Mouse (Mus musculus) forebrain, embryonic 14.5 days (tissue): ENCODE measurements at regions not wholly inside any gene's neighbourhood (a gene's known extent, or its start where the extent isn't known, plus 50 kb on each side); places are given as distances from the start of the nearest gene placed in this dataset.
A peak's percentile ranks its signal among the peaks of the same experiment; 100 is the strongest.

Experiments
- ATAC-seq: fragments of 200-750 bp; cut with Nextera tagmentation; 2 replicates; pipeline ENCODE4 v1.8.0; 2017; ENCODE audit warnings: mild to moderate bottlenecking, moderate library complexity
- DNase-seq: peaks from one replicate; pipeline ENCODE4 v3.0.0-alpha.2; 2015; ENCODE audit warnings: low spot score
- H3K27ac ChIP-seq: fragments of 300-500 bp; sonication (generic); 2 replicates; pipeline ENCODE4 v1.5.1; 2014; ENCODE audit warnings: low read depth, mild to moderate bottlenecking, control low read depth, low read length, moderate library complexity
- H3K27me3 ChIP-seq: fragments of 300-500 bp; sonication (generic); replicated peaks from 2 replicates; pipeline ENCODE4 v1.6.1; 2014; ENCODE audit warnings: low read length, control low read depth, mixed read lengths; ENCODE audit not compliant: control insufficient read depth, insufficient read depth
- H3K36me3 ChIP-seq: fragments of 300-500 bp; sonication (generic); 2 replicates; pipeline ENCODE4 v1.6.1; 2014; ENCODE audit warnings: low read length, control low read depth; ENCODE audit not compliant: control insufficient read depth, insufficient read depth
- H3K4me1 ChIP-seq: fragments of 300-500 bp; sonication (generic); 2 replicates; pipeline ENCODE4 v1.6.1; 2014; ENCODE audit warnings: antibody characterized with exemption, low read length, control low read depth; ENCODE audit not compliant: control insufficient read depth, insufficient read depth
- H3K4me2 ChIP-seq: fragments of 300-500 bp; sonication (generic); 2 replicates; pipeline ENCODE4 v1.6.1; 2014; ENCODE audit warnings: mild to moderate bottlenecking, control low read depth, low read length
- H3K4me3 ChIP-seq: fragments of 300-500 bp; sonication (generic); 2 replicates; pipeline ENCODE4 v1.5.1; 2014; ENCODE audit warnings: low read depth, low read length, control low read depth
- H3K9ac ChIP-seq: fragments of 300-500 bp; sonication (generic); 2 replicates; pipeline ENCODE4 v1.6.1; 2014; ENCODE audit warnings: mild to moderate bottlenecking, low read length, control low read depth, moderate library complexity
- H3K9me3 ChIP-seq: fragments of 300-500 bp; sonication (generic); replicated peaks from 2 replicates; pipeline ENCODE4 v1.6.1; 2016; ENCODE audit warnings: low read length, control low read depth, mixed read lengths; ENCODE audit not compliant: control insufficient read depth
- WGBS: fragments of 180-500 bp; shearing (Covaris S2); extraction: QIAGEN DNeasy Blood & Tissue Kit; methylation state at CpG from one replicate; pipeline ENCODE4 v1.1.7; 2014; 5-methylcytosine and 5-hydroxymethylcytosine counted together

DNA sequence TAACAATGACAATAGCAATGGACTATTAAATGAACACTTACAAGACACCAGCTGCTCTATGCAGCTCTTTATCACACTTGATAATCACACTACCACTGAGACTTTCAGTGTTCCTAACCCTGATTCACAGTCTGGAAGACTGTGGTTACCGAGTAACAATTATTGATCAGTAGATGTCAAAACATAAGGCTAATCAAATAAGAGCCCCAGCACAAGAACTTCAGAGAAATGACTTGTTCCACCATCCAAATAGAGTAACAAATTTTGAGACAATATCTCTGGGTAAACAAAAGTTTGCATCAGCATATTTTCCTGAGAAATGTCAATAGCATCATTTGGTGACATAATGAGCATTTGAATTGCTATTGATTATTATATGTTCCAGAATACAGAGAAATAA lies 118.3 kb upstream of the Ccdc85a start:
- DNase-seq, result no peak
- 79% methylated on average over 1 of the region's 1 CpGs for WGBS

DNA sequence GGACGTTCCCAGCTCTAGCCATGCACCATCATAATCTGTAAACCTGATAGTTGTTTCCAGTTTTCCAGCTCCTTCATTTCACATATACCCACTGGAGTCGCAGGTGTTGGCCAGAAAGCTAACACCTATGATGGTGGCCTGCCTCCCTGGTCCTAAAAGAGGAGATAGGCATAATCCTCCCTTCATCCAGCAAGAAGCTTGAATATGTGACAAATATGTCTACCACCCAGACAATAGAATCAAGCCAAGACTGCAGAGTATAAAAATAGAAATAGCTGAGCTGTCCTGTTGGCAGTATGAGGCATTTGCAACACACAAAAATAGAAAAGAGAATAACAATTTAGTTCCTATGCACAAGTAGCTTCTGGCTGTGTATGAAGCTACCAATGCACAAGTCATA lies 117.3 kb upstream of the Ccdc85a start:
- ATAC-seq, result no peak

More for the DNA sequence above, 118.3 kb upstream of the Ccdc85a start:
- H3K9ac ChIP-seq, result no peak overlapping the region
- H3K4me2 ChIP-seq, result no peak overlapping the region
- H3K36me3 ChIP-seq, result no peaks in the 10 kb centered on the region
- 0 out of 2 replicates have a peak, but pooled peaks cover 3% of the 10 kb centered on the region for H3K4me1 ChIP-seq
- no peak for ATAC-seq
- H3K27me3 ChIP-seq, result no peaks in the 10 kb centered on the region
- no peak overlapping the region for H3K4me3 ChIP-seq
- H3K9me3 ChIP-seq, result no peaks in the 10 kb centered on the region
- H3K27ac ChIP-seq, result no peak overlapping the region

DNA sequence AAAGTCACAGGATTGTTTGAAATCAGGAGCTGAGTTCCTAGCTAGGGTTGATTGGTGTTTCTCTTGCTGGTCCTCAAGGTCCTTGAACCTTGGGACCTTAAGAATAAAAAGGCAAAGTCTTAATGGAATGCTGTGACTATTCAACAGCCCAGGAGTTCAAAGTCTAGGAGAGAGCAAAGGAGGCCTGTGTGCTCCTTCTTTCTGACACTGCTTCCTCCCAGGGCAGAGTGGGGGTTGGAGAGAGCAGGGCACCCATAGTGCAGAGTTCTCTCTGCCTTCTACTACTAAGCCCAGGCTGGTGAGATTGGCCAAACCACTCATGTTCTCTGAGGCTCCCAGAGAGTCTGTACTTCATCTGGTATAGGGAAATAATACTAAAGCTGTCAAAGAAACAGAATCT lies 115.6 kb upstream of the Ccdc85a start:
- Histone ChIP-seq H3K9me3 (no peaks in the 10 kb centered on the region), H3K4me2 (no peak overlapping the region), H3K27ac (no peak overlapping the region), H3K36me3 (no peaks in the 10 kb centered on the region), H3K27me3 (no peaks in the 10 kb centered on the region), H3K4me3 (no peak overlapping the region), H3K4me1 (0 out of 2 replicates have a peak, but pooled peaks cover 3% of the 10 kb centered on the region), H3K9ac (no peak overlapping the region)
- DNase-seq (no peak), ATAC-seq (no peak)

More for the DNA sequence above, 117.3 kb upstream of the Ccdc85a start:
- H3K4me3 ChIP-seq, result no peak overlapping the region
- no peaks in the 10 kb centered on the region for H3K36me3 ChIP-seq
- H3K27me3 ChIP-seq, result no peaks in the 10 kb centered on the region
- H3K9ac ChIP-seq, result no peak overlapping the region
- H3K4me1 ChIP-seq, result 0 out of 2 replicates have a peak, but pooled peaks cover 3% of the 10 kb centered on the region
- no peaks in the 10 kb centered on the region for H3K9me3 ChIP-seq
- 91% methylated on average over 2 of the region's 2 CpGs for WGBS
- no peak overlapping the region for H3K27ac ChIP-seq
- DNase-seq, result no peak
- no peak overlapping the region for H3K4me2 ChIP-seq

DNA sequence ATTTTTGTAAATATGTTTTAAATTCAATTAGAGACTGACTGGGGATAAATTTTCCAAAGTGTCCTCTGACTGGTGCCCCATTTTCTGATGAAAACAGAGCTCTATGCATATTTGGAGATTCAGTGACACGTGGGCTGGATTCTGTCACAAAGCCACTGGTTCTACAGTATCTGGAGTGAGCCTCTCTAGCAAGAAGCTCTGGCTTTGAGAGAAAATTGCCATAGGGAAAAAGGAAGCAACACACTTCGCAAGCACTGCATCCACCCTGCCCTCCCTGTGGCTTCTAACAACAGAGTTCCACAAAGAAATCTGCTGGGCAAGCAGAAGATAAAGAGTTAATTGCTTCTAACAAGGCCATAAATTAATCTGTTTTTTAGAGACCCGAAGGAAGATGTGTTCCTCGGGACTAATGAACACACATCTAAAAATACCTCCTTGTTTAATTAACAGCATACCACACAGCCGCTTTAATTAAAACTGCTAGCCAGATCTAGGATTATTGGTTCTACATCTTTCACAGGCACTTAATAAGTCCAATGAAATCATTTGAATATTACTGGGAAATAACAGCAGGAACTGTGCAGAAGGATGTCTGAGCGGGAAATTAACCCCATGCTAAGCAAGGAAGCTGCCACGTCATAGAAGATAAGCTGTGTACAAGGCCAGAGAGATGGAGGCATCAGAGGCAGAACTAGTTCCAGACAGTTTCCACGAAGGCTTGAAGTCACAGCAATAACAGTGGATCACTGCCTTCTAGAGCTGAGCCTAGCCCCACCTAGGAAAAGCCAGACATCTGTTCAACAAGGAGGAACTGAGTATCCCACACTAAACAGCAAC lies 113.7 kb upstream of the Ccdc85a start:
- peak; percentile 72 for ATAC-seq
- H3K36me3 ChIP-seq, result no peaks in the 10 kb centered on the region
- H3K27me3 ChIP-seq, result no peaks in the 10 kb centered on the region
- H3K4me2 ChIP-seq, result 0 out of 2 replicates have a peak overlapping the region, but pooled peaks have one; percentile 7
- no peak overlapping the region for H3K9ac ChIP-seq
- no peak overlapping the region for H3K4me3 ChIP-seq
- H3K27ac ChIP-seq, result peak overlapping the region; percentile 39; the same call in 1 of the 2 replicates
- no peaks in the 10 kb centered on the region for H3K9me3 ChIP-seq
- 9% methylated on average over 8 of the region's 8 CpGs for WGBS
- peaks cover 7% of the 10 kb centered on the region; the same call in 1 of the 2 replicates for H3K4me1 ChIP-seq
- peak; percentile 69 for DNase-seq

DNA sequence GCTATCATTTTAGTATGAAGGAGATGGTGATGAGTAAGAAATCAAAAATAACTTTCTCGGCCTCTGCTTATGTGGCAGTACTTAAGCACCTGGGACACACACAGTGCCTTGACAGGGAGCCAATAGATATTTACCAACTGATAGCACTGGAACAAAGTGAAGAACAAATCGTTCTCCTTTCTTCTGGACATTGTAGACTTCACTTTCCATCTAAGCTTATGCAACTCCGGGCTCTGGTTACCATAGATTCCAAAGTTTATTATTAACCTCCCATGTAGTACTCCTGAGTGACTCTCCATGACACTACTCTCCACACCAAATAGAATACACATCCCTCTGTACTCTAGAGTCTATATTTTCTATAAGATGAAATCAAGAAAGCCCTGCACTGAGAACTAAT lies 110.9 kb upstream of the Ccdc85a start:
- H3K4me2 ChIP-seq, result no peak overlapping the region
- H3K27ac ChIP-seq, result no peak overlapping the region
- H3K27me3 ChIP-seq, result no peaks in the 10 kb centered on the region
- DNase-seq (no peak), ATAC-seq (no peak)
- WGBS, result 82% methylated on average over 3 of the region's 3 CpGs
- H3K4me3 ChIP-seq, result no peak overlapping the region
- H3K9ac ChIP-seq, result no peak overlapping the region
- H3K36me3 ChIP-seq, result no peaks in the 10 kb centered on the region
- peaks cover 7% of the 10 kb centered on the region; the same call in 1 of the 2 replicates for H3K4me1 ChIP-seq
- no peaks in the 10 kb centered on the region for H3K9me3 ChIP-seq

DNA sequence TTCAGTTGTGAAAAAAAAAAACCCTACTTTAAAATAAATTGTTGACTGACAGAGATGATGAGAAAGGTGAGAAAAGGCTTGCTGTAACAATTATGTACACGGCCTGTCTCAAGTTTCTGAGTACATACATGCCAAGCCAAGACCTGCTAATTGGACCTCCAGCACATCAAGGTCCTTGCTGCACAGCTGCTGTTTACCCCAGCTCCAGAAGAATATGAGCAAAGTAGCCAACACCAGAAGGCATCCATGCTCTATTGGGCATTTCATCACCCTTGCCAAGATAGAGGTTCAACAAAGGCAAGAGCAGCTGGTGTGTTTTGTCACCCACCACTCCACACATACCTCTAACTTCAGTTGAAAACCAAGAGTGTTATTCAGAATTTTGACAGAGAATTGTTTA lies 109.2 kb upstream of the Ccdc85a start:
- no peak overlapping the region for H3K4me2 ChIP-seq
- H3K9ac ChIP-seq, result no peak overlapping the region
- 22% methylated on average over 1 of the region's 1 CpGs for WGBS
- DNase-seq, result peak; percentile 73
- H3K27me3 ChIP-seq, result no peaks in the 10 kb centered on the region
- ATAC-seq, result peak; percentile 77
- H3K4me1 ChIP-seq, result peaks cover 7% of the 10 kb centered on the region; the same call in 1 of the 2 replicates
- H3K9me3 ChIP-seq, result no peaks in the 10 kb centered on the region
- H3K27ac ChIP-seq, result no peak overlapping the region
- no peak overlapping the region for H3K4me3 ChIP-seq
- H3K36me3 ChIP-seq, result no peaks in the 10 kb centered on the region

DNA sequence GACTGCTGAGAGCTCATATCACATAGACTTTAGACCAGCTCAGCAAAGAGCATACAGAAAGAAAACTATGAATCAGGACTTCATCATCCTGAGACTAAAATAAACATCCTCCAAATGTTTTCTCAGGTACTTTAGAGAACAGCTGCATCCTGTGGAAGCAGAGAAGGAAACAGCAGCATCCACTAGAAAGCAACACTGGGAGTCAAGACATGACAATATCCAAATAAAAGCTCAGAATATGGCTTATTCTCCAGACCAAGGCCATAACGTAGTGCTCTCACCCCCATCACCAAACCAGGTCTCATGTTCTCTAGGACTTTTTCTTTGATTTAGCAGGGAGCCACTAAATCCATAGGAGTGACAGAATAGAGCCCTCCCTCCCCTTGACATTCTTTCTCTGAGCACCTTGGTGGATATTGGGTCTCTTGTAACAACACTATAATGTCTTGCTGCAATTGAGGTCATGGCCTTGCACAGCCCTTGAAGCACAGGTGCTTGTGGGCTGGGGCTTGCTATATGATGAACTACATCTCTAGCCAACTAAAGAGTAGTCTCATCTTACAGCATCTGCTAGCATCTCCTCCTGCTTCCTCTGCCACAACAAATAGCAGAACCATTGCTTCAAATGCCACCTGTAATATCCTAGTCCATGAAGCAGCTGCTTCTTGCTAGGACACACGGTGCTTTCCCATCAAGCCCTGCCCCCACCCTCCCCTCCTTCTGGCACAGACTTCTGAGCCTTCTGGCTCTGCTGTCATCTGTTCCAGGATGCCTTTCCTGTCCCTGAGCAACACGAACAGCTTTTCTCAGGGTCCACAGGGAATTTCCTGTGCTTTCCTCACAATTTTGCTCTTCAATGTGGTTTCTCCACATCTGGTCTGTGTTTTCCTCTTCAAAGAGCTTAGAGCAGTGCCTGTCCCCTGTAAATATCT lies 108.4 kb upstream of the Ccdc85a start:
- H3K9me3 ChIP-seq, result no peaks in the 10 kb centered on the region
- H3K4me1 ChIP-seq, result peaks cover 4% of the 10 kb centered on the region; the same call in 1 of the 2 replicates
- H3K9ac ChIP-seq, result no peak overlapping the region
- peak; percentile 80 for ATAC-seq
- peak; percentile 77 for DNase-seq
- H3K4me2 ChIP-seq, result no peak overlapping the region
- no peaks in the 10 kb centered on the region for H3K27me3 ChIP-seq
- H3K36me3 ChIP-seq, result no peaks in the 10 kb centered on the region
- H3K27ac ChIP-seq, result peak overlapping the region; percentile 30; the same call in 1 of the 2 replicates
- no peak overlapping the region for H3K4me3 ChIP-seq
- WGBS, result 40% methylated on average over 3 of the region's 3 CpGs

DNA sequence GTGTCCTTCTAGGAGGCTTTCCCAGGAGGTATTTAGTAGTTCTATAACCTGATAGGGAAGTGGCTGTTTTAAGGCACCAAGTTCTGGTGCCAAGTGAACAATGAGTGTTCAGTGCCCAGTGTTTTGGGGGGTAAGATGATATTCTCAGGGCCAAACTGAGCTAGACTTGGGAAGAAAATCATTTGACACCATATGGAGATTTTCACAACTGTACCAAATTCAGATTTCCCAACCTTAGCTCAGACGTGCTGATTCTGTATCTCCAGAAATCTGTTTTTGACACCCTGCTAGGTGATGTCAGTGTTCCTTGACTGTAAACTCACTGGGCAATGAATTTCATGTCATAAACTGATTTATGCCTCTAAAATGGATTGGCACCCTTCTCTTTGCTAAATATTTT lies 104.3 kb upstream of the Ccdc85a start:
- ATAC-seq, result no peak
- Histone ChIP-seq H3K27ac (no peak overlapping the region), H3K9me3 (no peaks in the 10 kb centered on the region), H3K4me2 (no peak overlapping the region), H3K27me3 (no peaks in the 10 kb centered on the region), H3K4me1 (peaks cover 4% of the 10 kb centered on the region; the same call in 1 of the 2 replicates), H3K9ac (no peak overlapping the region), H3K4me3 (no peak overlapping the region), H3K36me3 (no peaks in the 10 kb centered on the region)
- 50% methylated on average over 1 of the region's 1 CpGs for WGBS
- DNase-seq, result no peak
